Mouse (Mus musculus): ENCODE measurements around the gene Slc25a36. TPM values are rescaled to one million over a fixed set of nuclear protein-coding genes. Genes with fewer than 3 reads are reported as not detected.

Gene Slc25a36
- polyA plus RNA-seq, 1 experiment from 2014 or later: 66.8 TPM

GRCm38 (mm10) chr9:97141723-97142122 lies 30.8 kb upstream of the Slc25a36 start:
- H3K36me3 ChIP-seq (ENCODE audit: control insufficient read depth, insufficient read depth, low read length): no peaks in the 10 kb centered on the region
- H3K4me1 ChIP-seq (ENCODE audit: control insufficient read depth, insufficient read depth, low read length): no peaks in the 10 kb centered on the region

GRCm38 (mm10) chr9:97140145-97140932 lies 29.4 kb upstream of the Slc25a36 start:
- no peaks in the 10 kb centered on the region for H3K9me3 ChIP-seq (replicated peaks; ENCODE audit: control insufficient read depth, low read length)
- DNase-seq (ENCODE audit: low spot score) (no peak), ATAC-seq (no peak)
- 91% methylated on average over 10 of the region's 10 CpGs for WGBS
- no peak overlapping the region for H3K4me3 ChIP-seq (ENCODE audit: low read depth, low read length)
- H3K27me3 ChIP-seq (replicated peaks; ENCODE audit: control insufficient read depth, insufficient read depth, low read length): no peaks in the 10 kb centered on the region
- H3K36me3 ChIP-seq (ENCODE audit: control insufficient read depth, insufficient read depth, low read length): no peaks in the 10 kb centered on the region
- no peak overlapping the region for H3K27ac ChIP-seq (ENCODE audit: low read depth, low read length)
- H3K4me1 ChIP-seq (ENCODE audit: control insufficient read depth, insufficient read depth, low read length): no peaks in the 10 kb centered on the region
- H3K9ac ChIP-seq (ENCODE audit: low read length): no peak overlapping the region
- no peak overlapping the region for H3K4me2 ChIP-seq (ENCODE audit: low read length)

More at GRCm38 (mm10) chr9:97141723-97142122, 30.8 kb upstream of the Slc25a36 start:
- H3K27ac ChIP-seq (ENCODE audit: low read depth, low read length): no peak overlapping the region
- H3K9ac ChIP-seq (ENCODE audit: low read length): no peak overlapping the region
- no peak overlapping the region for H3K4me3 ChIP-seq (ENCODE audit: low read depth, low read length)
- ATAC-seq (no peak), DNase-seq (ENCODE audit: low spot score) (no peak)
- no peaks in the 10 kb centered on the region for H3K27me3 ChIP-seq (replicated peaks; ENCODE audit: control insufficient read depth, insufficient read depth, low read length)
- H3K9me3 ChIP-seq (replicated peaks; ENCODE audit: control insufficient read depth, low read length): no peaks in the 10 kb centered on the region
- 59% methylated on average over 2 of the region's 2 CpGs for WGBS
- H3K4me2 ChIP-seq (ENCODE audit: low read length): no peak overlapping the region

GRCm38 (mm10) chr9:97137678-97138077 lies 26.7 kb upstream of the Slc25a36 start:
- WGBS: 87% methylated on average over 4 of the region's 4 CpGs
- no peak overlapping the region for H3K27ac ChIP-seq (ENCODE audit: low read depth, low read length)
- H3K4me1 ChIP-seq (ENCODE audit: control insufficient read depth, insufficient read depth, low read length): no peaks in the 10 kb centered on the region
- DNase-seq (ENCODE audit: low spot score) (no peak), ATAC-seq (no peak)
- no peaks in the 10 kb centered on the region for H3K27me3 ChIP-seq (replicated peaks; ENCODE audit: control insufficient read depth, insufficient read depth, low read length)
- H3K9ac ChIP-seq (ENCODE audit: low read length): no peak overlapping the region
- no peak overlapping the region for H3K4me2 ChIP-seq (ENCODE audit: low read length)
- H3K4me3 ChIP-seq (ENCODE audit: low read depth, low read length): no peak overlapping the region
- H3K9me3 ChIP-seq (replicated peaks; ENCODE audit: control insufficient read depth, low read length): no peaks in the 10 kb centered on the region
- H3K36me3 ChIP-seq (ENCODE audit: control insufficient read depth, insufficient read depth, low read length): no peaks in the 10 kb centered on the region

- H3K27me3 ChIP-seq (replicated peaks; ENCODE audit: control insufficient read depth, insufficient read depth, low read length): no peaks in the 10 kb centered on the region
- H3K4me3 ChIP-seq (ENCODE audit: low read depth, low read length): no peak overlapping the region
- no peak overlapping the region for H3K4me2 ChIP-seq (ENCODE audit: low read length)
- H3K36me3 ChIP-seq (ENCODE audit: control insufficient read depth, insufficient read depth, low read length): no peaks in the 10 kb centered on the region
- DNase-seq (ENCODE audit: low spot score) (no peak), ATAC-seq (no peak)
- H3K9ac ChIP-seq (ENCODE audit: low read length): no peak overlapping the region
- H3K9me3 ChIP-seq (replicated peaks; ENCODE audit: control insufficient read depth, low read length): no peaks in the 10 kb centered on the region
- H3K4me1 ChIP-seq (ENCODE audit: control insufficient read depth, insufficient read depth, low read length): no peaks in the 10 kb centered on the region
- H3K27ac ChIP-seq (ENCODE audit: low read depth, low read length): no peak overlapping the region
- 79% methylated on average over 4 of the region's 4 CpGs for WGBS
These were observed 26.2 kb upstream of the Slc25a36 start for GRCm38 (mm10) chr9:97137116-97137515.

- no peak overlapping the region for H3K4me2 ChIP-seq (ENCODE audit: low read length)
- no peak overlapping the region for H3K27ac ChIP-seq (ENCODE audit: low read depth, low read length)
- no peak for ATAC-seq
- no peaks in the 10 kb centered on the region for H3K27me3 ChIP-seq (replicated peaks; ENCODE audit: control insufficient read depth, insufficient read depth, low read length)
- H3K4me3 ChIP-seq (ENCODE audit: low read depth, low read length): no peak overlapping the region
- no peak for DNase-seq (ENCODE audit: low spot score)
- no peak overlapping the region for H3K9ac ChIP-seq (ENCODE audit: low read length)
- no peaks in the 10 kb centered on the region for H3K9me3 ChIP-seq (replicated peaks; ENCODE audit: control insufficient read depth, low read length)
- no peaks in the 10 kb centered on the region for H3K36me3 ChIP-seq (ENCODE audit: control insufficient read depth, insufficient read depth, low read length)
- H3K4me1 ChIP-seq (ENCODE audit: control insufficient read depth, insufficient read depth, low read length): no peaks in the 10 kb centered on the region
- WGBS: 86% methylated on average over 4 of the region's 4 CpGs
These were observed 24.9 kb upstream of the Slc25a36 start for GRCm38 (mm10) chr9:97135866-97136265.

GRCm38 (mm10) chr9:97133178-97133577 lies 22.2 kb upstream of the Slc25a36 start:
- H3K4me2 ChIP-seq (ENCODE audit: low read length): no peak overlapping the region
- no peaks in the 10 kb centered on the region for H3K4me1 ChIP-seq (ENCODE audit: control insufficient read depth, insufficient read depth, low read length)
- H3K36me3 ChIP-seq (ENCODE audit: control insufficient read depth, insufficient read depth, low read length): no peaks in the 10 kb centered on the region
- DNase-seq (ENCODE audit: low spot score): no peak
- H3K9me3 ChIP-seq (replicated peaks; ENCODE audit: control insufficient read depth, low read length): no peaks in the 10 kb centered on the region
- H3K27ac ChIP-seq (ENCODE audit: low read depth, low read length): no peak overlapping the region
- H3K9ac ChIP-seq (ENCODE audit: low read length): no peak overlapping the region
- no peaks in the 10 kb centered on the region for H3K27me3 ChIP-seq (replicated peaks; ENCODE audit: control insufficient read depth, insufficient read depth, low read length)
- H3K4me3 ChIP-seq (ENCODE audit: low read depth, low read length): no peak overlapping the region
- 58% methylated on average over 8 of the region's 8 CpGs for WGBS
- ATAC-seq: no peak

- no peaks in the 10 kb centered on the region for H3K27me3 ChIP-seq (replicated peaks; ENCODE audit: control insufficient read depth, insufficient read depth, low read length)
- no peak overlapping the region for H3K4me3 ChIP-seq (ENCODE audit: low read depth, low read length)
- no peak overlapping the region for H3K27ac ChIP-seq (ENCODE audit: low read depth, low read length)
- no peaks in the 10 kb centered on the region for H3K9me3 ChIP-seq (replicated peaks; ENCODE audit: control insufficient read depth, low read length)
- H3K4me2 ChIP-seq (ENCODE audit: low read length): no peak overlapping the region
- H3K9ac ChIP-seq (ENCODE audit: low read length): no peak overlapping the region
- DNase-seq (ENCODE audit: low spot score) (no peak), ATAC-seq (no peak)
- no peaks in the 10 kb centered on the region for H3K4me1 ChIP-seq (ENCODE audit: control insufficient read depth, insufficient read depth, low read length)
- 90% methylated on average over 5 of the region's 5 CpGs for WGBS
- no peaks in the 10 kb centered on the region for H3K36me3 ChIP-seq (ENCODE audit: control insufficient read depth, insufficient read depth, low read length)
These were observed 19.0 kb upstream of the Slc25a36 start for GRCm38 (mm10) chr9:97130001-97130400.

- ATAC-seq (no peak), DNase-seq (ENCODE audit: low spot score) (no peak)
- WGBS: 75% methylated on average over 23 of the region's 23 CpGs
- no peaks in the 10 kb centered on the region for H3K9me3 ChIP-seq (replicated peaks; ENCODE audit: control insufficient read depth, low read length)
- no peaks in the 10 kb centered on the region for H3K27me3 ChIP-seq (replicated peaks; ENCODE audit: control insufficient read depth, insufficient read depth, low read length)
- H3K4me3 ChIP-seq (ENCODE audit: low read depth, low read length): no peak overlapping the region
- no peaks in the 10 kb centered on the region for H3K4me1 ChIP-seq (ENCODE audit: control insufficient read depth, insufficient read depth, low read length)
- H3K4me2 ChIP-seq (ENCODE audit: low read length): no peak overlapping the region
- H3K9ac ChIP-seq (ENCODE audit: low read length): no peak overlapping the region
- H3K27ac ChIP-seq (ENCODE audit: low read depth, low read length): no peak overlapping the region
- no peaks in the 10 kb centered on the region for H3K36me3 ChIP-seq (ENCODE audit: control insufficient read depth, insufficient read depth, low read length)
These were observed 13.2 kb upstream of the Slc25a36 start for GRCm38 (mm10) chr9:97123934-97124692.

- Histone ChIP-seq H3K4me1 (ENCODE audit: control insufficient read depth, insufficient read depth, low read length) (no peaks in the 10 kb centered on the region), H3K4me3 (ENCODE audit: low read depth, low read length) (no peak overlapping the region), H3K9ac (ENCODE audit: low read length) (no peak overlapping the region), H3K36me3 (ENCODE audit: control insufficient read depth, insufficient read depth, low read length) (no peaks in the 10 kb centered on the region), H3K27ac (ENCODE audit: low read depth, low read length) (no peak overlapping the region), H3K27me3 (replicated peaks; ENCODE audit: control insufficient read depth, insufficient read depth, low read length) (no peaks in the 10 kb centered on the region), H3K4me2 (ENCODE audit: low read length) (no peak overlapping the region), H3K9me3 (replicated peaks; ENCODE audit: control insufficient read depth, low read length) (no peaks in the 10 kb centered on the region)
- ATAC-seq: no peak
- 87% methylated on average over 2 of the region's 2 CpGs for WGBS
- DNase-seq (ENCODE audit: low spot score): no peak
These were observed 10.5 kb upstream of the Slc25a36 start for GRCm38 (mm10) chr9:97121432-97121831.
